ENCODE assay signal across 7 mouse cellular contexts in the genomic region with DNA sequence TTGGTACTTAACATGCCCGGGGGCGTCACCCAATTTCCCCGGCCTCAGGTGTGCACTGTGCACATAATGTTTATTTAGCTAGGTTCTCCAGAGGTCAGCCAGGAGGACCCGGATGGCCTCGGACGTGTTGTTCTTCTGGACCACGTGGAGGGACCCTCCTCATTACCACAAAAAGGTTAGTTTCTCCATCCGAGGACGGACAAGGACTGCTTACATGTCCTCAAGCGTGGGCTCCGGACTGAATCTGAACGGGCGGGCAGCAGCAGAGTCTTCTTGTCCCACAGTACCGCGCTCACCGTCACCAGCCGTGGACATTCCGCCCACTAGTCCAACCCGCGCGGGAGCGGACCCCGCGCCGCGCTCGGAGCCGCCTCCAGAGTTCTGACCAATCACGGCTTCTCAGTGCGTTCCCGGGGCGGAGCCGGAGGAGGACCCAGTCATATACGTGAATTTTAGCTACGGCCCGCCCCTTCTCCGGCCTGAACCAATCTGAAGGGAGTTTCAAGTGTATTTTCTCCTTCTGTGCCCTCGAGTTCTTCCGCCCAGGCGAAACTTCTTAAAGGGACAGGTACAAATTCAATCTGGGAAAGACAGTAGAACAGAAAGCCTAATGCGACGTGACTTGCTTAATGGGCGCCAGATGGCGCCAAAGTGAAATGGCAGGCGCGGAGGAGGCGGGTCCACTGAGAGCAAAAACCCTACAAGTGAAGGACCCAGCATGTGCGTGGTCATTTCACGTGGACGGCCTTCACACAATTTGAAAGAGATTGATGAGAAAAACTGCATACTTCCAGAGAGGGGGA. TPM values are rescaled to one million over a fixed set of nuclear protein-coding genes. Genes with fewer than 3 reads are reported as not detected.
A peak's percentile ranks its signal among the peaks of the same experiment; 100 is the strongest.
DNase-seq lines count a peak whose midpoint lies in the region; ATAC-seq and TF ChIP-seq lines count a peak whose summit lies in the region.

A gene (minus strand): TSS at position 401 of the 803 bp plus-strand sequence.

- ATAC-seq in intestine, postnatal 0 days = peak; percentile 97
- peak; percentile 99 for ATAC-seq in midbrain, embryonic 12.5 days (ENCODE audit: low FRiP score, low read depth)

- peak within 1 kb of the TSS; percentile 88 for H3K4me2 ChIP-seq in intestine, postnatal 0 days (replicated peaks; ENCODE audit: low read depth)
- peak within 1 kb of the TSS; percentile 90 for H3K4me2 ChIP-seq in midbrain, embryonic 12.5 days (replicated peaks)

- H3K4me3 ChIP-seq in embryonic facial prominence, embryonic 10.5 days = peak within 1 kb of the TSS; percentile 82
- H3K4me3 ChIP-seq in intestine, postnatal 0 days (ENCODE audit: low read depth, low read length) = peak within 1 kb of the TSS; percentile 72
- peak within 1 kb of the TSS; percentile 74 for H3K4me3 ChIP-seq in midbrain, embryonic 12.5 days
- H3K4me3 ChIP-seq in small intestine, adult 2 months (ENCODE audit: low read depth, low read length) = peak within 1 kb of the TSS; percentile 97

- intact Hi-C loops in left cerebral cortex, postnatal 4 days (cut with DNase I) = no loop called here

- DNase-seq in adrenal gland, postnatal 10 days = peak; percentile 95
- DNase-seq in embryonic facial prominence, embryonic 10.5 days (ENCODE audit: low spot score) = peak; percentile 98
- peak; percentile 96 for DNase-seq in gonadal fat pad, adult 2 months (ENCODE audit: low read depth)
- peak; percentile 98 for DNase-seq in left cerebral cortex, postnatal 4 days

- TF ChIP-seq POLR2A in small intestine, adult 2 months (IDR thresholded peaks at IDR 0.05; ENCODE audit: low read depth, low read length) = peak; percentile 71; the same call in 1 of the 2 replicates

- H3K9me3 ChIP-seq in embryonic facial prominence, embryonic 10.5 days = no peaks in the 10 kb centered on the region
- H3K9me3 ChIP-seq in intestine, postnatal 0 days (ENCODE audit: control insufficient read depth) = no peaks in the 10 kb centered on the region
- H3K9me3 ChIP-seq in midbrain, embryonic 12.5 days = no peaks in the 10 kb centered on the region

- H3K4me1 ChIP-seq in embryonic facial prominence, embryonic 10.5 days = peaks cover 18% of the 10 kb centered on the region
- no peaks in the 10 kb centered on the region for H3K4me1 ChIP-seq in intestine, postnatal 0 days (replicated peaks; ENCODE audit: control insufficient read depth, insufficient read depth, low read length)
- H3K4me1 ChIP-seq in midbrain, embryonic 12.5 days = peaks cover 20% of the 10 kb centered on the region
- H3K4me1 ChIP-seq in small intestine, adult 2 months (ENCODE audit: control insufficient read depth, insufficient read depth, insufficient read length, low read length) = peaks cover 9% of the 10 kb centered on the region; the same call in 1 of the 2 replicates

- H3K27me3 ChIP-seq in embryonic facial prominence, embryonic 10.5 days (replicated peaks; ENCODE audit: low read depth, poor library complexity, severe bottlenecking) = no peaks in the 10 kb centered on the region
- no peaks in the 10 kb centered on the region for H3K27me3 ChIP-seq in intestine, postnatal 0 days (replicated peaks; ENCODE audit: control insufficient read depth, insufficient read depth, low read length)
- H3K27me3 ChIP-seq in midbrain, embryonic 12.5 days = no peaks in the 10 kb centered on the region
- H3K27me3 ChIP-seq in small intestine, adult 2 months (ENCODE audit: control insufficient read depth, insufficient read depth, low read length) = no peaks in the 10 kb centered on the region

- peak within 1 kb of the TSS; percentile 53 for H3K9ac ChIP-seq in intestine, postnatal 0 days (ENCODE audit: low read depth, low read length)
- peak within 1 kb of the TSS; percentile 67 for H3K9ac ChIP-seq in midbrain, embryonic 12.5 days (replicated peaks)

- peaks cover 37% of the 10 kb centered on the region for H3K36me3 ChIP-seq in embryonic facial prominence, embryonic 10.5 days (replicated peaks)
- H3K36me3 ChIP-seq in intestine, postnatal 0 days (ENCODE audit: control insufficient read depth, insufficient read depth) = peaks cover 6% of the 10 kb centered on the region; the same call in 1 of the 2 replicates
- peaks cover 25% of the 10 kb centered on the region for H3K36me3 ChIP-seq in midbrain, embryonic 12.5 days
- H3K36me3 ChIP-seq in small intestine, adult 2 months (ENCODE audit: control insufficient read depth, insufficient read depth, low read length) = no peaks in the 10 kb centered on the region

- peak; percentile 92 for TF ChIP-seq CTCF in intestine, postnatal 0 days (IDR thresholded peaks at IDR 0.05; ENCODE audit: low read depth)
- peak; percentile 91 for TF ChIP-seq CTCF in small intestine, adult 2 months (IDR thresholded peaks at IDR 0.05; ENCODE audit: extremely low read depth, insufficient read length, insufficient replicate concordance, low read depth, low read length)

- H3K27ac ChIP-seq in embryonic facial prominence, embryonic 10.5 days (replicated peaks) = peak within 1 kb of the TSS; percentile 82
- peak within 1 kb of the TSS; percentile 35; the same call in 1 of the 2 replicates for H3K27ac ChIP-seq in intestine, postnatal 0 days (ENCODE audit: low read depth, low read length)
- 0 out of 2 replicates have a peak within 1 kb of the TSS, but pooled peaks have one; percentile 35 for H3K27ac ChIP-seq in midbrain, embryonic 12.5 days (replicated peaks)
- H3K27ac ChIP-seq in small intestine, adult 2 months (ENCODE audit: insufficient read depth, low read depth, low read length) = peak within 1 kb of the TSS; percentile 12; the same call in 1 of the 2 replicates

- WGBS in embryonic facial prominence, embryonic 10.5 days = under 1% methylated on average over 50 of the region's 50 CpGs
- WGBS in intestine, postnatal 0 days = under 1% methylated on average over 50 of the region's 50 CpGs
- WGBS in midbrain, embryonic 12.5 days = under 1% methylated on average over 50 of the region's 50 CpGs
- under 1% methylated on average over 50 of the region's 50 CpGs for WGBS in small intestine, adult 2 months

RNA-seq across cellular contexts. Expression of the gene that starts here (rescaled TPM):
- total RNA-seq in adrenal gland, postnatal 10 days (2021) = 10 to 100 TPM; 60.7 to 65.0 TPM
- polyA plus RNA-seq in embryonic facial prominence, embryonic 10.5 days (2016; fragmentation: Nextera tagmentation; extraction: Ambion mirVana) = 363 and 380 TPM in 2 replicates
- polyA plus RNA-seq in gonadal fat pad, adult 2 months (2012; rRNA removed) = 40.9 and 52.0 TPM in 2 replicates
- polyA plus RNA-seq in intestine, postnatal 0 days (2015; fragmentation: Nextera tagmentation; extraction: Ambion mirVana) = 75.2 and 80.9 TPM in 2 replicates
- total RNA-seq in left cerebral cortex, postnatal 4 days (2021) = 10 to 100 TPM; 49.8 to 63.1 TPM
- 165 and 174 TPM in 2 replicates for polyA plus RNA-seq in midbrain, embryonic 12.5 days (2016; fragmentation: Nextera tagmentation; extraction: Ambion mirVana)
- polyA plus RNA-seq in small intestine, adult 2 months (2012; rRNA removed) = 56.3 and 62.1 TPM in 2 replicates

Comparison
In these comparisons a context has a peak if more than half of its experiments do, and no peak if none do; other contexts are left out.
1. Peak in every context shown above with its lines: DNase-seq, ATAC-seq, H3K4me3 ChIP-seq and H3K27ac ChIP-seq.
2. H3K27ac ChIP-seq: peak in every context shown above with its lines; median percentile 82 in embryonic facial prominence, embryonic 10.5 days; 35 in intestine, postnatal 0 days; 35 in midbrain, embryonic 12.5 days; 12 in small intestine, adult 2 months.